Mouse (Mus musculus): ENCODE results near the gene Zbtb21. TPM values are rescaled to one million over a fixed set of nuclear protein-coding genes. Genes with fewer than 3 reads are reported as not detected.
A peak's percentile ranks its signal among the peaks of the same experiment; 100 is the strongest.
"Not testable (repeated sequence)": the region's sequence is repeated elsewhere in the genome, so short reads cannot be mapped to it uniquely, and the experiment has no call there.

The Zbtb21 gene
- total RNA-seq (2021): 1 to 10 TPM; 5.1 to 6.9 TPM
- long read RNA-seq, experiment 1, partial matches to known transcripts: 0 of 5 reads
- long read RNA-seq, experiment 1, other reads (novel, unspliced or antisense): 5 of 5 reads
- long read RNA-seq, experiment 2, partial matches to known transcripts: 0 of 6 reads
- long read RNA-seq, experiment 2, other reads (novel, unspliced or antisense): 5 of 6 reads

- DNase-seq: peak; percentile 97
Measured at GRCm38 (mm10) chr16:97962151-97962948, at the start of gene Zbtb21, which contains the start of gene C2cd2. Gene Zbtb21 (minus strand): TSS chr16:97962622. Gene C2cd2 (minus strand): TSS chr16:97962598.

GRCm38 (mm10) chr16:97997383-97997731, 34.9 kb upstream of the Zbtb21 start:
- DNase-seq: not testable (repeated sequence)

GRCm38 (mm10) chr16:97996616-97997382, 34.4 kb upstream of the Zbtb21 start, which contains the start of gene B230307C23Rik:
Gene B230307C23Rik (plus strand): TSS chr16:97997315.
- peak; percentile 87 for DNase-seq

- no peak for DNase-seq
Measured at GRCm38 (mm10) chr16:97995849-97996615, 33.6 kb upstream of the Zbtb21 start.

GRCm38 (mm10) chr16:97992477-97992876, 30.1 kb upstream of the Zbtb21 start:
- DNase-seq: not testable (repeated sequence)

GRCm38 (mm10) chr16:97991517-97991916, 29.1 kb upstream of the Zbtb21 start:
- no peak for DNase-seq

GRCm38 (mm10) chr16:97984589-97984988, 22.2 kb upstream of the Zbtb21 start:
- DNase-seq: no peak

GRCm38 (mm10) chr16:97981362-97981761, 18.9 kb upstream of the Zbtb21 start:
- DNase-seq: no peak

GRCm38 (mm10) chr16:97977722-97978121, 15.3 kb upstream of the Zbtb21 start:
- DNase-seq: no peak

GRCm38 (mm10) chr16:97977277-97977676, 14.9 kb upstream of the Zbtb21 start:
- DNase-seq: no peak

- no peak for DNase-seq
Measured at GRCm38 (mm10) chr16:97963956-97964540, 1.6 kb upstream of the Zbtb21 start.

GRCm38 (mm10) chr16:97961381-97962150, 856 bp downstream of the Zbtb21 start:
- DNase-seq: no peak

- no peak for DNase-seq
Measured at GRCm38 (mm10) chr16:97960348-97960747, 2.1 kb downstream of the Zbtb21 start.

GRCm38 (mm10) chr16:97958401-97958973, 3.9 kb downstream of the Zbtb21 start:
- no peak for DNase-seq

GRCm38 (mm10) chr16:97957626-97958025, 4.8 kb downstream of the Zbtb21 start:
- no peak for DNase-seq

- DNase-seq: no peak
Measured at GRCm38 (mm10) chr16:97956011-97956410, 6.4 kb downstream of the Zbtb21 start.

GRCm38 (mm10) chr16:97953300-97953699, 9.1 kb downstream of the Zbtb21 start:
- no peak for DNase-seq

GRCm38 (mm10) chr16:97952801-97953200, 9.6 kb downstream of the Zbtb21 start:
- no peak for DNase-seq

GRCm38 (mm10) chr16:97952371-97952770, 10.1 kb downstream of the Zbtb21 start:
- DNase-seq: no peak

- DNase-seq: no peak
Measured at GRCm38 (mm10) chr16:97950061-97950460, 12.4 kb downstream of the Zbtb21 start.

Data from gastrocnemius, postnatal 25 days (tissue).